ENCODE assay signal across 8 mouse cellular contexts in the genomic region with DNA sequence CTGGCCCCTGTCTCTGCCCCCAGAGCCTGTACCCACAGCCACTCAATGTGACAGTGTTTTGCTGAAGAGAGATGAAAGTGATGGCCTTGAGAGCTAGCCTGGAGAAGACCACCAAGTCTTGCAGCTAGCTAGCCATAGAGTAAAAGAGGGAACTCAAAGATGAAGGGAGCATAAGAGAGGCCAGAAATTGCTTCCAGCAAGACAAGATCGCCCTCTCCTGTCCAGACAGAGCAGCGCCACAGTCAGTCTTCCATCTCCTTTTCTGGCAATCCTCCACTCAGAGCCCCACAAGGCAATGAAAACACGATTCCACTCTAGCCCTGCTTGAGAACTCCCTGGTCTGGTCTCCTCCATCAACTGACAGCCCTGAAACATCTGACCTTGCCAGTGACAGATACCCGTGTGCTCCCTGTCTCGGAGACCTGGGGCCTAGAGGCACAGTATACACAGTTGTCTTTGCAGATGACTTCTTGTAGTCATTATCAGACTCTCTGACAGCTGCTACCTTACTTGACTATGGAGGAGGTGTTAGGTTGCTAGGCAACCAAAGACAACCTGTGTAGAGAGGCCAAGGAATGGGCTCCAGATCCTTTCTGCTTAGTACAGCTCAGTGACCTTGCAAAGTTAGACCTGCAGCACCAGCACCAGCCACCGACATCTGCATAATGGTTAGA. TPM values are rescaled to one million over a fixed set of nuclear protein-coding genes. Genes with fewer than 3 reads are reported as not detected.
DNase-seq lines count a peak whose midpoint lies in the region; ATAC-seq and TF ChIP-seq lines count a peak whose summit lies in the region.

No protein-coding gene starts in this region.

- TF ChIP-seq POLR2A in olfactory bulb, adult 2 months (IDR thresholded peaks at IDR 0.05; ENCODE audit: insufficient read depth, low read depth, low read length) = no peak

- H3K36me3 ChIP-seq in forebrain, embryonic 12.5 days (replicated peaks) = no peaks in the 10 kb centered on the region
- H3K36me3 ChIP-seq in hindbrain, postnatal 0 days (ENCODE audit: insufficient read depth, low read length) = no peaks in the 10 kb centered on the region
- H3K36me3 ChIP-seq in limb, embryonic 10.5 days = no peaks in the 10 kb centered on the region

- peak; percentile 52 for ATAC-seq in activated CD4-positive, CD25-positive, alpha-beta regulatory T cell, adult 4 months
- peak; percentile 72 for ATAC-seq in forebrain, embryonic 12.5 days (ENCODE audit: low FRiP score)
- ATAC-seq in hindbrain, postnatal 0 days = peak; percentile 88

- no peaks in the 10 kb centered on the region for H3K4me1 ChIP-seq in forebrain, embryonic 12.5 days
- H3K4me1 ChIP-seq in hindbrain, postnatal 0 days (ENCODE audit: insufficient read depth, low read length) = no peaks in the 10 kb centered on the region
- no peaks in the 10 kb centered on the region for H3K4me1 ChIP-seq in limb, embryonic 10.5 days
- H3K4me1 ChIP-seq in olfactory bulb, adult 2 months (ENCODE audit: control insufficient read depth, insufficient read depth, low read length) = no peaks in the 10 kb centered on the region

- H3K4me3 ChIP-seq in forebrain, embryonic 12.5 days (replicated peaks) = no peak overlapping the region
- H3K4me3 ChIP-seq in hindbrain, postnatal 0 days (ENCODE audit: low read length) = no peak overlapping the region
- no peak overlapping the region for H3K4me3 ChIP-seq in limb, embryonic 10.5 days
- H3K4me3 ChIP-seq in olfactory bulb, adult 2 months (ENCODE audit: insufficient read depth, low read depth, low read length) = no peak overlapping the region

- 51% methylated on average over 6 of the region's 6 CpGs for WGBS in forebrain, embryonic 12.5 days
- WGBS in hindbrain, postnatal 0 days = 31% methylated on average over 6 of the region's 6 CpGs
- WGBS in limb, embryonic 10.5 days = 45% methylated on average over 6 of the region's 6 CpGs
- WGBS in olfactory bulb, adult 2 months = 38% methylated on average over 6 of the region's 6 CpGs

- peak; percentile 97 for TF ChIP-seq CTCF in hindbrain, postnatal 0 days (IDR thresholded peaks at IDR 0.05; ENCODE audit: low read depth)
- TF ChIP-seq CTCF in olfactory bulb, adult 2 months (IDR thresholded peaks at IDR 0.05; ENCODE audit: insufficient read depth, low read depth, low read length) = peak; percentile 70

- 0 out of 2 replicates have a peak, but pooled peaks cover 3% of the 10 kb centered on the region for H3K27me3 ChIP-seq in forebrain, embryonic 12.5 days
- no peaks in the 10 kb centered on the region for H3K27me3 ChIP-seq in hindbrain, postnatal 0 days (ENCODE audit: insufficient read depth, low read length)
- no peaks in the 10 kb centered on the region for H3K27me3 ChIP-seq in limb, embryonic 10.5 days (ENCODE audit: low read depth, poor library complexity, severe bottlenecking)

- DNase-seq in adrenal gland, postnatal 14 days = peak; percentile 38
- no peak for DNase-seq in adrenal gland, adult 8-10 months
- DNase-seq in hindbrain, postnatal 0 days (ENCODE audit: low spot score) = peak; percentile 92
- DNase-seq in limb, embryonic 10.5 days (ENCODE audit: low spot score) = peak; percentile 37
- peak; percentile 68 for DNase-seq in thymus, postnatal 4 days

- no peak overlapping the region for H3K9ac ChIP-seq in forebrain, embryonic 12.5 days
- H3K9ac ChIP-seq in hindbrain, postnatal 0 days (replicated peaks; ENCODE audit: low read length) = no peak overlapping the region

- H3K4me2 ChIP-seq in forebrain, embryonic 12.5 days = no peak overlapping the region
- H3K4me2 ChIP-seq in hindbrain, postnatal 0 days (ENCODE audit: low read depth, low read length) = no peak overlapping the region

- no peaks in the 10 kb centered on the region for H3K9me3 ChIP-seq in forebrain, embryonic 12.5 days
- H3K9me3 ChIP-seq in hindbrain, postnatal 0 days (ENCODE audit: low read length) = no peaks in the 10 kb centered on the region
- no peaks in the 10 kb centered on the region for H3K9me3 ChIP-seq in limb, embryonic 10.5 days (replicated peaks)

- no peak overlapping the region for H3K27ac ChIP-seq in forebrain, embryonic 12.5 days
- no peak overlapping the region for H3K27ac ChIP-seq in hindbrain, postnatal 0 days
- no peak overlapping the region for H3K27ac ChIP-seq in limb, embryonic 10.5 days
- no peak overlapping the region for H3K27ac ChIP-seq in olfactory bulb, adult 2 months (ENCODE audit: insufficient read depth, low read depth, low read length)

RNA-seq across cellular contexts. Expression of a gene that starts 5.5 kb away (rescaled TPM):
- not detected in 2 replicates for total RNA-seq in adrenal gland, postnatal 14 days (2021)
- total RNA-seq in adrenal gland, adult 8-10 months (2022) = not detected
- polyA plus RNA-seq in activated CD4-positive, CD25-positive, alpha-beta regulatory T cell, adult 4 months (2017; shearing (Covaris generic)) = not detected
- not detected in 2 replicates for polyA plus RNA-seq in forebrain, embryonic 12.5 days (2016; fragmentation: Nextera tagmentation; extraction: Ambion mirVana)
- not detected in 2 replicates for total RNA-seq in hindbrain, postnatal 0 days (2014; rRNA removed)
- polyA plus RNA-seq in hindbrain, postnatal 0 days (2015; fragmentation: Nextera tagmentation; extraction: Ambion mirVana) = 0.09 TPM in 1 of 2 replicates, not detected in the other
- not detected in 2 replicates for polyA plus RNA-seq in limb, embryonic 10.5 days (2016; fragmentation: Nextera tagmentation; extraction: Ambion mirVana)
- not detected in 2 replicates for polyA plus RNA-seq in olfactory bulb, adult 2 months (2012; ENCODE audit: insufficient read depth, insufficient read length, low replicate concordance, missing spikeins)

RNA-seq across cellular contexts. Expression of a gene that starts 33.2 kb away (rescaled TPM):
- not detected in 2 replicates for total RNA-seq in adrenal gland, postnatal 14 days (2021)
- under 1 TPM in 3 of 4 experiments, not detected in 1; 0.20 to 0.31 (median 0.28) TPM for total RNA-seq in adrenal gland, adult 8-10 months (2022)
- polyA plus RNA-seq in activated CD4-positive, CD25-positive, alpha-beta regulatory T cell, adult 4 months (2017; shearing (Covaris generic)) = under 1 TPM in 1 of 2 experiments, not detected in 1; 0.90 TPM
- polyA plus RNA-seq in forebrain, embryonic 12.5 days (2016; fragmentation: Nextera tagmentation; extraction: Ambion mirVana) = not detected in 2 replicates
- 0.63 TPM in 1 of 2 replicates, not detected in the other for total RNA-seq in hindbrain, postnatal 0 days (2014; rRNA removed)
- polyA plus RNA-seq in hindbrain, postnatal 0 days (2015; fragmentation: Nextera tagmentation; extraction: Ambion mirVana) = not detected in 2 replicates
- polyA plus RNA-seq in limb, embryonic 10.5 days (2016; fragmentation: Nextera tagmentation; extraction: Ambion mirVana) = not detected in 2 replicates
- polyA plus RNA-seq in olfactory bulb, adult 2 months (2012; ENCODE audit: insufficient read depth, insufficient read length, low replicate concordance, missing spikeins) = not detected in 2 replicates

RNA-seq across cellular contexts. Expression of a gene that starts 42.1 kb away (rescaled TPM):
- total RNA-seq in adrenal gland, postnatal 14 days (2021) = not detected in 2 replicates
- not detected for total RNA-seq in adrenal gland, adult 8-10 months (2022)
- polyA plus RNA-seq in activated CD4-positive, CD25-positive, alpha-beta regulatory T cell, adult 4 months (2017; shearing (Covaris generic)) = not detected
- not detected in 2 replicates for polyA plus RNA-seq in forebrain, embryonic 12.5 days (2016; fragmentation: Nextera tagmentation; extraction: Ambion mirVana)
- not detected in 2 replicates for total RNA-seq in hindbrain, postnatal 0 days (2014; rRNA removed)
- polyA plus RNA-seq in hindbrain, postnatal 0 days (2015; fragmentation: Nextera tagmentation; extraction: Ambion mirVana) = not detected in 2 replicates
- polyA plus RNA-seq in limb, embryonic 10.5 days (2016; fragmentation: Nextera tagmentation; extraction: Ambion mirVana) = not detected in 2 replicates
- not detected in 2 replicates for polyA plus RNA-seq in olfactory bulb, adult 2 months (2012; ENCODE audit: insufficient read depth, insufficient read length, low replicate concordance, missing spikeins)

RNA-seq across cellular contexts. Expression of a gene that starts 51.1 kb away (rescaled TPM):
- total RNA-seq in adrenal gland, postnatal 14 days (2021) = 0.26 and 1.3 TPM in 2 replicates
- total RNA-seq in adrenal gland, adult 8-10 months (2022) = 1 to 10 TPM in 1 of 4 experiments, under 1 TPM in 2, not detected in 1; 0.35 to 1.0 (median 0.52) TPM
- polyA plus RNA-seq in activated CD4-positive, CD25-positive, alpha-beta regulatory T cell, adult 4 months (2017; shearing (Covaris generic)) = under 1 TPM; 0.15 to 0.33 TPM
- polyA plus RNA-seq in forebrain, embryonic 12.5 days (2016; fragmentation: Nextera tagmentation; extraction: Ambion mirVana) = 0.06 TPM in 1 of 2 replicates, not detected in the other
- total RNA-seq in hindbrain, postnatal 0 days (2014; rRNA removed) = 0.18 and 0.26 TPM in 2 replicates
- 0.19 TPM in 1 of 2 replicates, not detected in the other for polyA plus RNA-seq in hindbrain, postnatal 0 days (2015; fragmentation: Nextera tagmentation; extraction: Ambion mirVana)
- not detected in 2 replicates for polyA plus RNA-seq in limb, embryonic 10.5 days (2016; fragmentation: Nextera tagmentation; extraction: Ambion mirVana)
- not detected in 2 replicates for polyA plus RNA-seq in olfactory bulb, adult 2 months (2012; ENCODE audit: insufficient read depth, insufficient read length, low replicate concordance, missing spikeins)
